Mouse (Mus musculus) heart, embryonic 13.5 days (tissue): ENCODE measurements around the gene Atp5g3. TPM values are rescaled to one million over a fixed set of nuclear protein-coding genes. Genes with fewer than 3 reads are reported as not detected.
"Not testable (repeated sequence)": the region's sequence is repeated elsewhere in the genome, so short reads cannot be mapped to it uniquely, and the experiment has no call there.

Experiments
- ATAC-seq: fragments of 200-750 bp; cut with Nextera tagmentation; 2 replicates; pipeline ENCODE4 v1.8.0; 2017; ENCODE audit warnings: moderate TSS enrichment; ENCODE audit not compliant: insufficient number of reproducible peaks, low FRiP score, low TSS enrichment; ENCODE audit errors: extremely low read depth
- H3K27ac ChIP-seq: fragments of 300-500 bp; sonication (generic); replicated peaks from 2 replicates; pipeline ENCODE4 v1.5.1; 2015; ENCODE audit warnings: moderate library complexity, mild to moderate bottlenecking, inconsistent platforms
- H3K27me3 ChIP-seq: fragments of 300-500 bp; sonication (generic); replicated peaks from 2 replicates; pipeline ENCODE4 v1.6.1; 2015; ENCODE audit warnings: mild to moderate bottlenecking, inconsistent platforms
- H3K36me3 ChIP-seq: fragments of 300-500 bp; sonication (generic); 2 replicates; pipeline ENCODE4 v1.6.1; 2015; ENCODE audit warnings: mild to moderate bottlenecking, inconsistent platforms
- H3K4me1 ChIP-seq: fragments of 300-500 bp; sonication (generic); 2 replicates; pipeline ENCODE4 v1.6.1; 2015; ENCODE audit warnings: inconsistent platforms
- H3K4me2 ChIP-seq: fragments of 300-500 bp; sonication (generic); 2 replicates; pipeline ENCODE4 v1.6.1; 2015; ENCODE audit warnings: inconsistent platforms, mild to moderate bottlenecking, moderate library complexity
- H3K4me3 ChIP-seq: fragments of 300-500 bp; sonication (generic); 2 replicates; pipeline ENCODE4 v1.5.1; 2015; ENCODE audit warnings: moderate library complexity, mild to moderate bottlenecking, inconsistent platforms
- H3K9ac ChIP-seq: fragments of 300-500 bp; sonication (generic); 2 replicates; pipeline ENCODE4 v1.6.1; 2015; ENCODE audit warnings: inconsistent platforms, mild to moderate bottlenecking, moderate library complexity
- H3K9me3 ChIP-seq: fragments of 300-500 bp; sonication (generic); 2 replicates; pipeline ENCODE4 v1.6.1; 2016; ENCODE audit warnings: inconsistent platforms
- WGBS: fragments of 180-500 bp; shearing (Covaris S2); methylation state at CpG from one replicate; pipeline ENCODE4 v1.1.7; 2015; ENCODE audit warnings: mixed read lengths; 5-methylcytosine and 5-hydroxymethylcytosine counted together
- polyA plus RNA-seq: library from polyadenylated mRNA; unstranded; fragments of >200 nt; fragmentation: Nextera tagmentation; extraction: Ambion mirVana; gene quantifications from 2 replicates; pipeline ENCODE4 v1.2.1, GENCODE M21; 2015

Atp5g3 gene
- polyA plus RNA-seq, 1 experiment from 2014 or later, result 2,386 TPM

GRCm38 (mm10) chr2:73925539-73925938, 14.4 kb upstream of the Atp5g3 start:
- H3K4me3 ChIP-seq, result no peak overlapping the region
- no peaks in the 10 kb centered on the region for H3K27me3 ChIP-seq
- no peak overlapping the region for H3K4me2 ChIP-seq
- no peak overlapping the region for H3K9ac ChIP-seq
- peaks cover 5% of the 10 kb centered on the region; the same call in 1 of the 2 replicates for H3K9me3 ChIP-seq
- H3K36me3 ChIP-seq, result no peaks in the 10 kb centered on the region
- H3K27ac ChIP-seq, result no peak overlapping the region
- ATAC-seq, result no peak
- 65% methylated on average over 3 of the region's 3 CpGs for WGBS
- H3K4me1 ChIP-seq, result 0 out of 2 replicates have a peak, but pooled peaks cover 4% of the 10 kb centered on the region

GRCm38 (mm10) chr2:73925089-73925488, 14.0 kb upstream of the Atp5g3 start:
- 23% methylated on average over 5 of the region's 5 CpGs for WGBS
- no peaks in the 10 kb centered on the region for H3K36me3 ChIP-seq
- no peak overlapping the region for H3K4me2 ChIP-seq
- no peaks in the 10 kb centered on the region for H3K27me3 ChIP-seq
- H3K9me3 ChIP-seq, result peaks cover 5% of the 10 kb centered on the region; the same call in 1 of the 2 replicates
- H3K4me3 ChIP-seq, result no peak overlapping the region
- H3K27ac ChIP-seq, result no peak overlapping the region
- no peak overlapping the region for H3K9ac ChIP-seq
- H3K4me1 ChIP-seq, result 0 out of 2 replicates have a peak, but pooled peaks cover 4% of the 10 kb centered on the region
- no peak; the same call in 1 of the 2 replicates for ATAC-seq

GRCm38 (mm10) chr2:73919642-73920041, 8.5 kb upstream of the Atp5g3 start:
- 69% methylated on average over 7 of the region's 7 CpGs for WGBS
- ATAC-seq, result no peak

GRCm38 (mm10) chr2:73912264-73912663, 1.1 kb upstream of the Atp5g3 start:
- H3K4me1 ChIP-seq, result peaks cover 21% of the 10 kb centered on the region
- H3K9me3 ChIP-seq, result no peaks in the 10 kb centered on the region
- H3K27ac ChIP-seq, result no peak overlapping the region
- H3K4me3 ChIP-seq, result no peak overlapping the region
- ATAC-seq, result no peak
- WGBS, result 68% methylated on average over 3 of the region's 3 CpGs
- H3K36me3 ChIP-seq, result peaks cover 26% of the 10 kb centered on the region
- H3K27me3 ChIP-seq, result 0 out of 2 replicates have a peak, but pooled peaks cover 3% of the 10 kb centered on the region
- H3K9ac ChIP-seq, result no peak overlapping the region
- no peak overlapping the region for H3K4me2 ChIP-seq

More at GRCm38 (mm10) chr2:73919642-73920041, 8.5 kb upstream of the Atp5g3 start:
- Histone ChIP-seq H3K36me3 (no peaks in the 10 kb centered on the region), H3K4me3 (no peak overlapping the region), H3K4me1 (no peaks in the 10 kb centered on the region), H3K27me3 (0 out of 2 replicates have a peak, but pooled peaks cover 3% of the 10 kb centered on the region), H3K9ac (no peak overlapping the region), H3K4me2 (no peak overlapping the region), H3K27ac (no peak overlapping the region), H3K9me3 (no peaks in the 10 kb centered on the region)

GRCm38 (mm10) chr2:73910571-73911174, 453 bp downstream of the Atp5g3 start:
- peaks cover 42% of the 10 kb centered on the region for H3K36me3 ChIP-seq
- peak overlapping the region; percentile 68 for H3K4me2 ChIP-seq
- no peaks in the 10 kb centered on the region for H3K27me3 ChIP-seq
- peak; percentile 26; the same call in 1 of the 2 replicates for ATAC-seq
- H3K9me3 ChIP-seq, result no peaks in the 10 kb centered on the region
- H3K4me1 ChIP-seq, result peaks cover 21% of the 10 kb centered on the region
- peak overlapping the region; percentile 97 for H3K27ac ChIP-seq
- peak overlapping the region; percentile 100 for H3K9ac ChIP-seq
- peak overlapping the region; percentile 77 for H3K4me3 ChIP-seq
- under 1% methylated on average over 49 of the region's 50 CpGs for WGBS

GRCm38 (mm10) chr2:73909116-73909515, 2.0 kb downstream of the Atp5g3 start:
- WGBS, result 73% methylated on average over 2 of the region's 2 CpGs
- peak overlapping the region; percentile 68 for H3K4me2 ChIP-seq
- peaks cover 54% of the 10 kb centered on the region for H3K36me3 ChIP-seq
- H3K4me3 ChIP-seq, result peak overlapping the region; percentile 29
- H3K4me1 ChIP-seq, result peaks cover 21% of the 10 kb centered on the region
- H3K9ac ChIP-seq, result peak overlapping the region; percentile 52; the same call in 1 of the 2 replicates
- H3K9me3 ChIP-seq, result no peaks in the 10 kb centered on the region
- no peaks in the 10 kb centered on the region for H3K27me3 ChIP-seq
- H3K27ac ChIP-seq, result no peak overlapping the region
- ATAC-seq, result no peak

GRCm38 (mm10) chr2:73904679-73905078, 6.4 kb downstream of the Atp5g3 start:
- not testable (repeated sequence) for H3K4me3 ChIP-seq, H3K9me3 ChIP-seq, H3K27me3 ChIP-seq, H3K27ac ChIP-seq, H3K4me2 ChIP-seq, H3K9ac ChIP-seq, ATAC-seq
- Histone ChIP-seq H3K36me3 (peaks cover 63% of the 10 kb centered on the region), H3K4me1 (peaks cover 12% of the 10 kb centered on the region)

GRCm38 (mm10) chr2:73903536-73903935, 7.6 kb downstream of the Atp5g3 start:
- Histone ChIP-seq H3K9me3 (no peaks in the 10 kb centered on the region), H3K4me3 (no peak overlapping the region), H3K9ac (no peak overlapping the region), H3K27me3 (no peaks in the 10 kb centered on the region), H3K27ac (no peak overlapping the region), H3K4me2 (no peak overlapping the region), H3K4me1 (peaks cover 3% of the 10 kb centered on the region; the same call in 1 of the 2 replicates), H3K36me3 (peaks cover 53% of the 10 kb centered on the region)
- no peak for ATAC-seq
- WGBS, result 92% methylated on average over 2 of the region's 2 CpGs

- not testable (repeated sequence) for H3K4me1 ChIP-seq, H3K4me3 ChIP-seq, H3K27ac ChIP-seq, H3K9ac ChIP-seq, H3K27me3 ChIP-seq, ATAC-seq, H3K4me2 ChIP-seq, H3K9me3 ChIP-seq
- 91% methylated on average over 3 of the region's 3 CpGs for WGBS
- peaks cover 41% of the 10 kb centered on the region for H3K36me3 ChIP-seq
Measured at GRCm38 (mm10) chr2:73902328-73902727, 8.8 kb downstream of the Atp5g3 start.

GRCm38 (mm10) chr2:73901169-73901568, 10.0 kb downstream of the Atp5g3 start:
- no peak for ATAC-seq
- no peaks in the 10 kb centered on the region for H3K9me3 ChIP-seq
- no peak overlapping the region for H3K4me3 ChIP-seq
- H3K9ac ChIP-seq, result no peak overlapping the region
- H3K4me1 ChIP-seq, result no peaks in the 10 kb centered on the region
- H3K36me3 ChIP-seq, result peaks cover 29% of the 10 kb centered on the region
- H3K27me3 ChIP-seq, result no peaks in the 10 kb centered on the region
- no peak overlapping the region for H3K27ac ChIP-seq
- H3K4me2 ChIP-seq, result no peak overlapping the region

GRCm38 (mm10) chr2:73900364-73900763, 10.8 kb downstream of the Atp5g3 start:
- no peak overlapping the region for H3K4me3 ChIP-seq
- no peak overlapping the region for H3K9ac ChIP-seq
- no peak overlapping the region for H3K4me2 ChIP-seq
- H3K4me1 ChIP-seq, result no peaks in the 10 kb centered on the region
- H3K27ac ChIP-seq, result no peak overlapping the region
- no peaks in the 10 kb centered on the region for H3K27me3 ChIP-seq
- WGBS, result 70% methylated on average over 1 of the region's 1 CpGs
- H3K9me3 ChIP-seq, result no peaks in the 10 kb centered on the region
- no peak for ATAC-seq
- H3K36me3 ChIP-seq, result peaks cover 22% of the 10 kb centered on the region

- not testable (repeated sequence) for H3K4me2 ChIP-seq, H3K27ac ChIP-seq, H3K36me3 ChIP-seq, H3K9ac ChIP-seq, H3K4me3 ChIP-seq, ATAC-seq, H3K4me1 ChIP-seq, H3K9me3 ChIP-seq, H3K27me3 ChIP-seq
- 70% methylated on average over 4 of the region's 4 CpGs for WGBS
Measured at GRCm38 (mm10) chr2:73896919-73897318, 14.2 kb downstream of the Atp5g3 start.
